Mouse (Mus musculus) limb, embryonic 15.5 days (tissue): ENCODE results near the gene Abcc8. TPM values are rescaled to one million over a fixed set of nuclear protein-coding genes. Genes with fewer than 3 reads are reported as not detected.

ENCODE experiments used
- ATAC-seq: fragments of 200-750 bp; cut with Nextera tagmentation; 2 replicates; pipeline ENCODE4 v1.8.0; 2017; ENCODE audit warnings: low read depth, moderate TSS enrichment; ENCODE audit not compliant: insufficient number of reproducible peaks, low FRiP score, low TSS enrichment
- H3K27ac ChIP-seq: fragments of 300-500 bp; sonication (generic); 2 replicates; pipeline ENCODE4 v1.5.1; 2015; ENCODE audit warnings: moderate library complexity, mild to moderate bottlenecking, inconsistent platforms
- H3K27me3 ChIP-seq: fragments of 300-500 bp; sonication (generic); 2 replicates; pipeline ENCODE4 v1.6.1; 2015; ENCODE audit warnings: inconsistent platforms
- H3K36me3 ChIP-seq: fragments of 300-500 bp; sonication (generic); 2 replicates; pipeline ENCODE4 v1.6.1; 2015; ENCODE audit warnings: inconsistent platforms
- H3K4me1 ChIP-seq: fragments of 300-500 bp; sonication (generic); 2 replicates; pipeline ENCODE4 v1.6.1; 2015; ENCODE audit warnings: inconsistent platforms
- H3K4me2 ChIP-seq: fragments of 300-500 bp; sonication (generic); 2 replicates; pipeline ENCODE4 v1.6.1; 2015; ENCODE audit warnings: mild to moderate bottlenecking, inconsistent platforms
- H3K4me3 ChIP-seq: fragments of 300-500 bp; sonication (generic); 2 replicates; pipeline ENCODE4 v1.5.1; 2015; ENCODE audit warnings: mild to moderate bottlenecking, inconsistent platforms
- H3K9ac ChIP-seq: fragments of 300-500 bp; sonication (generic); 2 replicates; pipeline ENCODE4 v1.6.1; 2015; ENCODE audit warnings: inconsistent platforms
- H3K9me3 ChIP-seq: fragments of 300-500 bp; sonication (generic); 2 replicates; pipeline ENCODE4 v1.6.1; 2016; ENCODE audit warnings: inconsistent platforms
- WGBS: fragments of 180-500 bp; shearing (Covaris S2); methylation state at CpG from one replicate; pipeline ENCODE4 v1.1.7; 2015; 5-methylcytosine and 5-hydroxymethylcytosine counted together
- polyA plus RNA-seq: library from polyadenylated mRNA; unstranded; fragments of >200 nt; fragmentation: Nextera tagmentation; extraction: Ambion mirVana; gene quantifications from 2 replicates; pipeline ENCODE4 v1.2.1, GENCODE M21; 2015

The Abcc8 gene
- polyA plus RNA-seq: 1.0 and 2.5 TPM in 2 replicates

DNA sequence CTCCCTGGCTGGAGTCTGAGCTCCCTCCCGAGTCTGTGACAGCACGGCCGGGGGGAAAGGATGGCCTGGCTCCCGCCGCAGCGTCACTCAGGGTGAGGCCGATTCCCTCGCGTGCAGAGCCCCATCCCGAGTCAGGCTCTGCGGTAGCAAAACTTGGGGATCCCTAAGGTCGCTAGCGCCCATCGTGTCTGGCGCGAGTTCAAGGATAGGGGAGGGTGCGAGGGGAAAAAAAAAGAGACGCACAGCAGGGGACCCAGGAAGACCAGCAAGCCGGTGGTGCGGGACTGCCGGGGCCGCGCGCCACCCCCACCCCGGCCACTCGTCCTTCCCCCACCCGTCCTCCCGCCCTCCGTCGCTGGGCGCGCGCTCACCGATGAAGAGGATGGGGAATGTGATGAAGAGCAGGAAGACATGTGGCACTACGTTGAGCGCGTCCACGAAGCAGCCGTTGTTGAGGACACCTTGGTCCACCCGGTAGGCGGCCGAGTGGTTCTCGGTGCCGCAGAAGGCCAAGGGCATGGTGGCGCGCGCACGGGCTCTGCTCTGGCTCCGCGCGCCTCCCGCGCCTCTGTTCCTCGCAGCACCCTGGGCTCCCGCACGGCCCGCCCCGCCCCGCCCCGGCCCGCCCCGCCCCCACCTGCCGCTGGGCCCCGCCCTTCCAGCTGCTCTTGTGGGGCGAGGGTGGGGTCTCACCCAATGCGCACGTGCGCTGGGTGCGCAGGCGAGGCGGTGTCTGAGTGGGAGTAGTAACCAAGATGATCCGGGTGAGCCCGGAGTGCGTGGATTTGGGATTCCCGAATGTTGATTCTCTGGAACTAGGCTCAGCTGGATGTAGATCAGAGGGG lies at the start of gene Abcc8:
Gene Abcc8, minus strand, starts transcription at position 603 of the 845 bp plus-strand sequence.
- peak; percentile 31; the same call in 1 of the 2 replicates for ATAC-seq

DNA sequence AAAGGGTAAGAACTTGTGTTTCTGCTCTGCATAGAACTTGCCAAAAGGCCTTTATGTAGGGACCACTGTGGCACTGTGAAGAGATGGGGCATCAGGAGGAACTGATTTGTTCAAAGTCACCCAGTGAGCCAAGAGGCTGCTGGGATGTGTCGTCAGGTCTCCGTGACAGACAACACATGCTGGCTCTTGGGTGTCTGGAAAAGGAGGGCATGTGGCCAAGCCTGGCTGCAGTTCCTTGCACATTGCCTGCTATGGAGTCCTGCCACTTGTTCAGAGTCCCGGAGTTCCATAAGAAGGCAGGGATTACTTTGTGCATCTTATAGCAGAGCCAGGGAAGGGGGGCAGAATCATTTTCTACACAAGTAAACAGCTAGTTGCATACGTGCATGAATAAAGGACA lies 47.1 kb upstream of the Abcc8 start:
- Histone ChIP-seq H3K36me3 (no peaks in the 10 kb centered on the region), H3K4me3 (no peak overlapping the region), H3K27ac (no peak overlapping the region), H3K9me3 (no peaks in the 10 kb centered on the region), H3K4me2 (no peak overlapping the region), H3K4me1 (no peaks in the 10 kb centered on the region), H3K9ac (no peak overlapping the region), H3K27me3 (no peaks in the 10 kb centered on the region)
- no peak for ATAC-seq
- 50% methylated on average over 4 of the region's 4 CpGs for WGBS

More for the DNA sequence above, at the start of gene Abcc8:
- 0 out of 2 replicates have a peak within 1 kb of the TSS, but pooled peaks have one; percentile 10 for H3K9ac ChIP-seq
- no peak within 1 kb of the TSS for H3K27ac ChIP-seq
- WGBS: 1% methylated on average over 66 of the region's 75 CpGs
- no peaks in the 10 kb centered on the region for H3K9me3 ChIP-seq
- peaks cover 54% of the 10 kb centered on the region for H3K27me3 ChIP-seq
- H3K4me3 ChIP-seq: peak within 1 kb of the TSS; percentile 43
- peaks cover 9% of the 10 kb centered on the region for H3K4me1 ChIP-seq
- H3K36me3 ChIP-seq: no peaks in the 10 kb centered on the region
- peak within 1 kb of the TSS; percentile 70 for H3K4me2 ChIP-seq

DNA sequence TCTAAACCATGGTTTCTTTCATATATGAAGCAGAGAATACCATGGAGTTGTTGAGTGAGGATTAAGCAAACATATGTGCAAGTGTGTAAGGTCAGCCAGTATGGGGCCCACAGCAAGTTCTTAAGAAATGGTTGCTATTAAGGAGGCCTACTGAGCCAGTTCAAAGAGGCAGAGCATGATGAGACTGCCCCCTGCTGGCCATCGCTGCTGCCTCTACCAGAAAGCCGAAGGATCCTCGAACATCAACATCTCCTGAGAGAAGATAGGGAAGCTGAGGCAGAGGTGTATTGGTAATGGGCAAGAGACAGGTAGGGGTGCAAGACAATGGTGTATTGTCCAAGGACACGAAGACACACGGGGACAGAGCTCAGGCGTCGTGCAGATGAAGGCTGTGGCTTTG lies 46.4 kb upstream of the Abcc8 start:
- no peak overlapping the region for H3K4me3 ChIP-seq
- no peaks in the 10 kb centered on the region for H3K27me3 ChIP-seq
- H3K4me2 ChIP-seq: no peak overlapping the region
- H3K27ac ChIP-seq: no peak overlapping the region
- H3K4me1 ChIP-seq: no peaks in the 10 kb centered on the region
- WGBS: 32% methylated on average over 7 of the region's 7 CpGs
- H3K9me3 ChIP-seq: no peaks in the 10 kb centered on the region
- no peaks in the 10 kb centered on the region for H3K36me3 ChIP-seq
- ATAC-seq: no peak
- no peak overlapping the region for H3K9ac ChIP-seq

DNA sequence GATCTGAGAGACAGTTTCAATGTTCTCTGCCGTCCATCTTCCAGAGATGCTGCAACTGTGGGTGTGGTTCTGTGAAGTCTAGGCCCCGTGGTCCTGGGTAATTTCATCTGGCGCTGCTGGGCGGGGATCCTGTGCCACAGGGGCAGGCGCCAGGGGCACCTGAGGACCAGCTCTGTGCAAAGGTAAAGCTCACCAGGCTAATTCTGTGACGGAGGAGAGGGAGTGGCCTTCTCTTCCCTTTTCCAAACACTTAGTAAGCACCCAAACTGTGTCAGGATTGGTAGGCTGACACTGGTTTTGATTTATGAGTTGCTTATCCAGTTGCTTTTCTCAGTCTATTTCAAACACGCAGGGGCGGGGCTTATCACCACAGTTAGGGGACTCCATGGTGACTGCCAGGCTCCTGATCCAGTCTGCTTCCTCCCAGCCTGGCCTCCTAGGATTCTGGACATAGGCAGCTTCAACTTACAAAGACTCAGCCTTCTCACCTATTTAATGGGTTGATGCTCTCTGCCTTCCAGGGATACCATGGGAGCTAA lies 40.8 kb upstream of the Abcc8 start:
- Histone ChIP-seq H3K9ac (no peak overlapping the region), H3K36me3 (no peaks in the 10 kb centered on the region), H3K27me3 (0 out of 2 replicates have a peak, but pooled peaks cover 8% of the 10 kb centered on the region), H3K9me3 (no peaks in the 10 kb centered on the region), H3K27ac (no peak overlapping the region), H3K4me1 (no peaks in the 10 kb centered on the region), H3K4me3 (no peak overlapping the region), H3K4me2 (no peak overlapping the region)
- no peak for ATAC-seq
- WGBS: 57% methylated on average over 8 of the region's 8 CpGs

DNA sequence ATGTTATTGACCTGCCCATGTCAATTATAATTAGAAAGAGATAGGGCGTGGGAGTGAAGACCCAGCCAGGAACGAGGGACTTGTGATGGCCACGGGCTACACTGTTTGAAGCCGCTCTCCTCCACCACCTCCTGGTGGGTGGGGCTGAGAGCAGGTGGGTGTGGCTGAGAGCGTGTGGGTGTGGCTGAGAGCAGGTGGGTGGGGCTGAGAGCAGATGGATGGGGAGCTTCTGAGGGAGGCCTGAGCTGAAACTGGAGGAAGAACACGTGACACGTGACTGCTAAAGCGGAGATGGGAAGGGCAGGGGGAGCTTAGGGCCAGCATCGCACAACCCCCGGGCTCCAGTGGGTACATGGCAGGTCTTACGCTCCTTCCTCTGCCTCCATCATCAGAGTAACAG lies 38.6 kb upstream of the Abcc8 start:
- H3K9ac ChIP-seq: no peak overlapping the region
- 0 out of 2 replicates have a peak, but pooled peaks cover 8% of the 10 kb centered on the region for H3K27me3 ChIP-seq
- WGBS: 11% methylated on average over 11 of the region's 11 CpGs
- H3K27ac ChIP-seq: no peak overlapping the region
- no peaks in the 10 kb centered on the region for H3K36me3 ChIP-seq
- H3K9me3 ChIP-seq: no peaks in the 10 kb centered on the region
- peak; percentile 48; the same call in 1 of the 2 replicates for ATAC-seq
- no peak overlapping the region for H3K4me2 ChIP-seq
- no peaks in the 10 kb centered on the region for H3K4me1 ChIP-seq
- no peak overlapping the region for H3K4me3 ChIP-seq

DNA sequence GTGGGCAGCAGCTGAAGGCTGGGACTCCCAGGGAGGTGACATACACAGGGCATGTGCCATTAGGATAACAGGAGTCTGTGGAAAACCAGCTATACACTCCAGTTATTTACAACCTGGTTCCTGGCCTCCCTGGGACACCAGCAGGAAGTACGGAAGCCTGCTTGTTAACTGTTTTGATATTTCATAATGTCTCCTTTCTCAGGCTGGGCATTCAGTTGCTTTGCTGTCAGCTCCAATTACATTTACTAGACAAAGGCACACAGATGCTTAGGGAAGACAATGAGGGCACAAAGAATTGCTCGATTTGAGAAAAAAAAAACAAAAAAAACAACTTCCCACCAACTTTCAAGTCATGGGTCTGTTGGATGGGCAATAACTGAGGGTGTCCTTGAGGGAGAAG lies 36.6 kb upstream of the Abcc8 start:
- ATAC-seq: no peak
- no peaks in the 10 kb centered on the region for H3K36me3 ChIP-seq

DNA sequence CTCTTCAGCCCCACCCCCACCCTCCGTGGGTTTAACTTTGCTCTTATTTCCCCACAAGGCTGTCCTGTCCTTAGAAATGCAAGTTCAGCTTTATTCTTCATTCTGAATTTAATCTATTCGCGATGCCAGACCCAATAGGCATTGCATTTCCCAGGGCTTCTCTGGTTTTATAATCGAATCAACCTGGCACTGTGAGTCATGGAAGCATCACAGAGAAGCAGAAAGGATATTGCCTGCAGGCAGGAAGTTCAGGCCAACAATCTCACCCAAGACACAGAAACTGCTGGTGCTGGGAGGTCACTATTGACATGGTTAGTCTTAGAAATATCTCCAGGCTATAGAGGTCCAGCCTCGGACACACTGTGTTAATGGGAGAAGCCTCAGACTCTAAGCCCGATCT lies 30.4 kb upstream of the Abcc8 start:
- no peak overlapping the region for H3K4me2 ChIP-seq
- H3K36me3 ChIP-seq: no peaks in the 10 kb centered on the region
- 83% methylated on average over 6 of the region's 6 CpGs for WGBS
- H3K4me1 ChIP-seq: no peaks in the 10 kb centered on the region
- no peak overlapping the region for H3K4me3 ChIP-seq
- H3K9ac ChIP-seq: no peak overlapping the region
- no peaks in the 10 kb centered on the region for H3K9me3 ChIP-seq
- no peak for ATAC-seq
- no peaks in the 10 kb centered on the region for H3K27me3 ChIP-seq
- no peak overlapping the region for H3K27ac ChIP-seq

More for the DNA sequence above, 36.6 kb upstream of the Abcc8 start:
- no peak overlapping the region for H3K27ac ChIP-seq
- H3K4me2 ChIP-seq: no peak overlapping the region
- WGBS: 56% methylated on average over 2 of the region's 2 CpGs
- no peaks in the 10 kb centered on the region for H3K9me3 ChIP-seq
- H3K27me3 ChIP-seq: 0 out of 2 replicates have a peak, but pooled peaks cover 8% of the 10 kb centered on the region
- H3K4me3 ChIP-seq: no peak overlapping the region
- no peaks in the 10 kb centered on the region for H3K4me1 ChIP-seq
- H3K9ac ChIP-seq: no peak overlapping the region

DNA sequence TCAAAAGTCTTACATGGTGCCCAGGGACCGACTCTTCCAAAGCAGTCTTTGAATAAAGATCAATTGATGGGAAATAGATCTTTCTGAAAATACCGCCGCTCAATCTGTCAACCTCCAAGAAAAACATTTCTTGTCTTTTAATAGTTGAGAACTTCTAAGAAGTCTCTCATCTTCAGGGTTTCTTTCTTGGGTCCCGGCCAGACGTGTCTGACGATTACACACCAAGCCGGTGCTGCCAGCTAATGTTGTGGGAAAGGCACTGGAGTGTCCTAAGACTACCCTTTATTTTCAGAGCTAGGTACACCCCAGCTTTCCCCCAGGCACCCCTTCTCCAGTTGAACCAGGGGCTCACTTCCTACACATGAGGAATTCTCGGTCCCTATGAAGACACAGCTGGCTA lies 28.3 kb upstream of the Abcc8 start:
- no peak overlapping the region for H3K27ac ChIP-seq
- H3K36me3 ChIP-seq: no peaks in the 10 kb centered on the region
- H3K9ac ChIP-seq: no peak overlapping the region
- no peaks in the 10 kb centered on the region for H3K9me3 ChIP-seq
- H3K27me3 ChIP-seq: no peaks in the 10 kb centered on the region
- H3K4me3 ChIP-seq: no peak overlapping the region
- H3K4me1 ChIP-seq: no peaks in the 10 kb centered on the region
- ATAC-seq: no peak
- WGBS: 88% methylated on average over 8 of the region's 8 CpGs
- no peak overlapping the region for H3K4me2 ChIP-seq

DNA sequence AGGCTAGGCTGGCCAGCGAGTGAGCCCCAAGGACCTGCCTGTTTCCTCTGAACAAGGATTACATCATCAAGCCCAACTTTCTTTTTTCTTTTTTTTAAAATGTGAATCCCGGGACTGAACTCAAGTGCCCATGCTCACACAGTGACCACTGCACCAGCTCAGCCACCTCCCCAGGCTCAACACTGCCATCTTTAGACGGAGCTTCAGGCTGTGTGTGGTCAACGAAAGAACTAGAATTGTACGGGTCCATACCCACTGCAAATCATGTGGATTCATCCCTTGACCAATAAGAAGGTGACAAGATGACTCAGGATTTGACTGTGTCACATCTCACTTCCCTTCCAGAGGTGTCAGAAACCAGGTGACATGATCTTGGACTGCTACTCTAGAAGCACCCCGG lies 24.9 kb upstream of the Abcc8 start:
- 76% methylated on average over 6 of the region's 6 CpGs for WGBS
- Histone ChIP-seq H3K4me2 (no peak overlapping the region), H3K4me3 (no peak overlapping the region), H3K27me3 (no peaks in the 10 kb centered on the region), H3K9me3 (no peaks in the 10 kb centered on the region), H3K27ac (no peak overlapping the region), H3K9ac (no peak overlapping the region), H3K4me1 (no peaks in the 10 kb centered on the region; the same call in 1 of the 2 replicates), H3K36me3 (no peaks in the 10 kb centered on the region)
- ATAC-seq: no peak

DNA sequence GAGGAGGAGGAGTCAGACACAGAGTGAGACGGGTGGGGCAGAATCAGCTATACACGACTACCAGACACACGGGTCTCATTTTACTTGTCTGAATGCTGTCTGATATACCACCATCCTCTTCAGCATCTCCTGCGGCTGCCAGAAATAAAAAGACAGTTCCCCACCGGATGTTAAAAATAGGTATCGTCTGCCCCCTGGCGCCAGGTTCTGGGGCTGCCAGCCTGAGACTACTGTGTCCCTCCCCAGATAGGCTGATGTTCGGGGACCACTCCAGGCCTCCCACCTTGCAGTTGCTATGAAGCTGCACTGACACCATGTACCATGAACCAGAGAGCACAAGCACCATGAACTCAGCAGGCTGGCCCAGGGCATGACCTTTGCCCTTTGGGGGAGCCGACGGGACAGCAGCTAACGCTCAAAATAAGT lies 24.2 kb upstream of the Abcc8 start:
- no peak for ATAC-seq
- WGBS: 42% methylated on average over 11 of the region's 11 CpGs
- H3K27ac ChIP-seq: no peak overlapping the region
- no peak overlapping the region for H3K4me3 ChIP-seq
- no peak overlapping the region for H3K4me2 ChIP-seq
- no peaks in the 10 kb centered on the region for H3K36me3 ChIP-seq
- H3K4me1 ChIP-seq: no peaks in the 10 kb centered on the region; the same call in 1 of the 2 replicates
- no peak overlapping the region for H3K9ac ChIP-seq
- H3K27me3 ChIP-seq: no peaks in the 10 kb centered on the region
- H3K9me3 ChIP-seq: no peaks in the 10 kb centered on the region

DNA sequence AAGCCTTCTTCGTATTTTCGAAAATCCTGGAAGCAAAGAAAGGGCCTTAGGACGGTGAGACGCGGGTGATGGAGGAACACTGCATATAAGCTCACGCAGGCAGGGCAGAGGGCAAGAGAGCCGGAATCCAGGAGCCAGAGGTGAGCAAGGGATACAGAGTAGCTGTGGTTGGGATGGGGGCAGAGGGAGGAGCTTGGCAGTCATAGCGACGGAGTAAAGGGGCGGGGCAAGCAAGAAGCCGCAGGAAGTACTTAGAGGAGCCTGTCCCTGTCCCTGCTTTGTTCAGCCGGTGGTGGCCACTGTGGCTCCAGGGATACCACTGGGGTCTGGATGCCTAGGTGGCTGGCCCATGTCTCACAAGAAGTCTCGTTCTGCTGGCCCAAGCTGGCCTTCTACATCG lies 21.8 kb upstream of the Abcc8 start:
- Histone ChIP-seq H3K36me3 (no peaks in the 10 kb centered on the region), H3K27ac (no peak overlapping the region), H3K27me3 (no peaks in the 10 kb centered on the region), H3K9ac (no peak overlapping the region), H3K4me1 (no peaks in the 10 kb centered on the region; the same call in 1 of the 2 replicates), H3K4me3 (no peak overlapping the region), H3K4me2 (no peak overlapping the region), H3K9me3 (no peaks in the 10 kb centered on the region)
- no peak for ATAC-seq
- 17% methylated on average over 14 of the region's 14 CpGs for WGBS

DNA sequence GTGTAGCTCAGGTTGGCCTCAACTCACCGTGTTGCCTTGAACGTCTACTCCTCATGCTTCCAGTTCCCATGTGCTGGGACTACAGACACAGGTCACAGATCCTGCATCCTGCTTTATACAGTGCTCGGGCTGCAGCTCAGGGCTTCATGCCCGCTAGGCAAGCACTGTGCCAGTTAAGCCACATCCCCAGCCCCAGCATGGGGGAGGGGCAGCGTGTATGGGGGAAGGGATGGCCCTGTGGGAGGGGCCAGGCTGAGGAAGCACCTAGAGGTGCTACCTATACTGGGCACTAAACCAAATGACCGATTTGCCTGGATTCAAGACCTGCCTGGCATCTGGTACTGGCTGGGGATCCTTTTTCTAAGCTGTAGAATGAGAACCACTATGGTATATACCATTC lies 20.2 kb upstream of the Abcc8 start:
- no peak overlapping the region for H3K9ac ChIP-seq
- H3K27ac ChIP-seq: no peak overlapping the region
- no peaks in the 10 kb centered on the region for H3K27me3 ChIP-seq
- H3K36me3 ChIP-seq: no peaks in the 10 kb centered on the region
- ATAC-seq: no peak
- H3K4me3 ChIP-seq: no peak overlapping the region
- no peaks in the 10 kb centered on the region; the same call in 1 of the 2 replicates for H3K4me1 ChIP-seq
- 69% methylated on average over 6 of the region's 6 CpGs for WGBS
- H3K4me2 ChIP-seq: no peak overlapping the region
- no peaks in the 10 kb centered on the region for H3K9me3 ChIP-seq
